Mouse (Mus musculus) kidney, adult 2 months (tissue): ENCODE data around the gene Sox5. TPM values are rescaled to one million over a fixed set of nuclear protein-coding genes. Genes with fewer than 3 reads are reported as not detected.

Experiments
- DNase-seq: peaks from one replicate; pipeline ENCODE4 v3.0.0; 2021
- H3K27ac ChIP-seq: fragments of 200-500 bp; 2 replicates; pipeline ENCODE4 v1.5.1; 2012; ENCODE audit warnings: low read depth, low read length, control low read depth, inconsistent platforms; ENCODE audit not compliant: insufficient read depth
- H3K27me3 ChIP-seq: fragments of 200-500 bp; replicated peaks from 2 replicates; pipeline ENCODE4 v1.6.1; 2012; ENCODE audit warnings: mild to moderate bottlenecking, moderate library complexity, low read length, inconsistent platforms; ENCODE audit not compliant: control insufficient read depth, insufficient read depth
- H3K36me3 ChIP-seq: fragments of 200-500 bp; 2 replicates; pipeline ENCODE4 v1.6.1; 2012; ENCODE audit warnings: mild to moderate bottlenecking, moderate library complexity, low read length, inconsistent platforms; ENCODE audit not compliant: control insufficient read depth, insufficient read depth
- H3K4me1 ChIP-seq: fragments of 200-500 bp; 2 replicates; pipeline ENCODE4 v1.6.1; 2011; ENCODE audit warnings: low read length; ENCODE audit not compliant: control insufficient read depth, insufficient read depth
- H3K4me3 ChIP-seq: fragments of 200-500 bp; 2 replicates; pipeline ENCODE4 v1.5.1; 2011; ENCODE audit warnings: mild to moderate bottlenecking, low read depth, low read length, control low read depth; ENCODE audit not compliant: insufficient read depth
- CTCF ChIP-seq: fragments of 200-500 bp; conservative IDR thresholded peaks from 2 replicates; pipeline ENCODE4 v1.5.1; 2011; ENCODE audit warnings: low read depth, mild to moderate bottlenecking, control low read depth, low read length, moderate library complexity, mixed read lengths; ENCODE audit not compliant: insufficient read depth, insufficient read length
- POLR2A ChIP-seq: fragments of 200-500 bp; IDR thresholded peaks from one replicate; pipeline ENCODE4 v1.6.1; 2011; ENCODE audit warnings: low read depth, low read length, control low read depth
- WGBS: fragments of 180-500 bp; shearing (Covaris S2); methylation state at CpG from one replicate; pipeline ENCODE4 v1.1.7; 2018; 5-methylcytosine and 5-hydroxymethylcytosine counted together
- polyA plus RNA-seq: library from polyadenylated mRNA; depleted of rRNA; stranded (reverse); fragments of >200 nt; gene quantifications from 2 replicates; pipeline ENCODE4 v1.2.3, GENCODE M21; 2012

Sox5 gene
- polyA plus RNA-seq, 1 experiment: 2.9 TPM

DNA sequence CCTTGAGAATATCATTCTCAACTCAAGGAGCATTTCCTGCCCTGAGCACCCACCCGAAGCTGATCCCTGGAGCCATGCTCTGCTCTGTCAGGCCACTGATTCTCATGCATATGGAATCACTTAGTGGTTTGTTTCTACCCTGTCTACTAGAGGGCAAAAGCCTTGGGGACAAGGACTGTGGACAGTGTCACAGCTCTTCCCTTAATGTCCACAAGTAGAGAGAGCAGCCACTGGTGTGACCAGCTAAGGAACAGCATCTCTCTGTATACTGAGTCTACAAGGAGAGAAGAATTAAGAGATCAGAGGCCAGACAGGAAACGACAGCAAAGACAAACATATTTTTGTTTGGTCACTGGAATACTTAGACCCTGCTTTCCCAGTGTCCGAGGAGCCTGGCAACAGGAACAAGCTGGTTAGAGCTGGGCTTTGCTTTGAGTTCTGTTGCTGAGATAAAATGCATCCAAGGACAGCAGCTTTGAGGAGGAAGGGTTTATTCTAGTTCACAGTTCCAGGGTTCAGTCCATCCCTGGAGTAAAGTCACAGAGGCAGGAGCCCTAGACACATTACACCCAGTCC lies 40.6 kb downstream of the Sox5 start:
- H3K4me1 ChIP-seq: no peaks in the 10 kb centered on the region
- no peak overlapping the region for H3K4me3 ChIP-seq
- H3K36me3 ChIP-seq: no peaks in the 10 kb centered on the region
- WGBS: 50% methylated on average over 3 of the region's 3 CpGs
- no peaks in the 10 kb centered on the region for H3K27me3 ChIP-seq
- TF ChIP-seq POLR2A: no peak
- no peak for TF ChIP-seq CTCF
- DNase-seq: no peak
- H3K27ac ChIP-seq: peak overlapping the region; percentile 26; the same call in 1 of the 2 replicates

- Histone ChIP-seq H3K27ac (no peak overlapping the region), H3K4me3 (no peak overlapping the region), H3K27me3 (no peaks in the 10 kb centered on the region), H3K4me1 (no peaks in the 10 kb centered on the region), H3K36me3 (no peaks in the 10 kb centered on the region)
- 91% methylated on average over 3 of the region's 3 CpGs for WGBS
- DNase-seq: no peak
- TF ChIP-seq POLR2A: no peak
- TF ChIP-seq CTCF: no peak
Observed at GRCm38 (mm10) chr6:144740343-144740742, 41.4 kb downstream of the Sox5 start.

- Histone ChIP-seq H3K36me3 (no peaks in the 10 kb centered on the region), H3K4me3 (no peak overlapping the region), H3K27me3 (no peaks in the 10 kb centered on the region), H3K27ac (no peak overlapping the region), H3K4me1 (no peaks in the 10 kb centered on the region)
- WGBS: 61% methylated on average over 2 of the region's 2 CpGs
- no peak for TF ChIP-seq POLR2A
- no peak for TF ChIP-seq CTCF
- no peak for DNase-seq
Observed at GRCm38 (mm10) chr6:144739753-144740152, 42.0 kb downstream of the Sox5 start.

GRCm38 (mm10) chr6:144737786-144738185 lies 44.0 kb downstream of the Sox5 start:
- TF ChIP-seq POLR2A (no peak), CTCF (no peak)
- 86% methylated on average over 5 of the region's 5 CpGs for WGBS
- Histone ChIP-seq H3K4me3 (no peak overlapping the region), H3K36me3 (no peaks in the 10 kb centered on the region), H3K27ac (no peak overlapping the region), H3K27me3 (no peaks in the 10 kb centered on the region), H3K4me1 (no peaks in the 10 kb centered on the region)
- DNase-seq: no peak

DNA sequence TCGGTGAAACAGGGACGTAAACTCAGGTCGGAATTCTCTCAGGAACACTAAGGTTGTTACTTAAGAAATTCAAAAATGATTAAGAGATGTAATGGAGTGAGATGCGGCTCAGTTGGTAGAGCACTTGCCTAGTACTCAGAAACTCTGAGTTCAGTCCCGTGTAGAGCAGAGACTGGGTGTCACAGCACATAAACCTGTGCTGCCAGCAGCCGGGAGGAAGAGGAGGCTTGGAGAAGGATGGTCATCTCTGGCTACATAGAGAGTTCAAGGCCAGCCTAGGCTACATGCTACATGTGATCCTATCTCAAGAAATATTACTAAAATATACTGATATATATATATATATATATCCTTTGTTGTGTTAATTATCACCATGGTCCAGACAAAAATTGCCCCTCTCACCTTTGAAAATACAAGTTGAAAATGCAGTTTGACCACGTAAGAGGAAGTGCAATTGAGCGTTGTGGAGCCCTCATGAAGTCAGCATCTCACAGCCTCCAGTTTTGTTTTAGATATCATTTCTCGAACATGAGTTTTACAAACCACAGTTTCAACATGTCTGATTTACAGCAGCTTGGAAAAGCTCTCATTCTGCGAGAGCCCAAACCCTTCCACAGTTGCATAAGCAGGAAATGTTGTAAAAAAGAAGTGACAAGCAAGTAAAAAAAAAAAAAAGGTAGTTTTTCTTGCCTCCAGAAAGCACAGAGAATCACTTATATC lies 50.4 kb downstream of the Sox5 start:
- Histone ChIP-seq H3K27ac (no peak overlapping the region), H3K27me3 (no peaks in the 10 kb centered on the region), H3K4me3 (no peak overlapping the region), H3K4me1 (no peaks in the 10 kb centered on the region), H3K36me3 (no peaks in the 10 kb centered on the region)
- no peak for TF ChIP-seq CTCF
- TF ChIP-seq POLR2A: no peak
- no peak for DNase-seq
- 82% methylated on average over 10 of the region's 10 CpGs for WGBS

DNA sequence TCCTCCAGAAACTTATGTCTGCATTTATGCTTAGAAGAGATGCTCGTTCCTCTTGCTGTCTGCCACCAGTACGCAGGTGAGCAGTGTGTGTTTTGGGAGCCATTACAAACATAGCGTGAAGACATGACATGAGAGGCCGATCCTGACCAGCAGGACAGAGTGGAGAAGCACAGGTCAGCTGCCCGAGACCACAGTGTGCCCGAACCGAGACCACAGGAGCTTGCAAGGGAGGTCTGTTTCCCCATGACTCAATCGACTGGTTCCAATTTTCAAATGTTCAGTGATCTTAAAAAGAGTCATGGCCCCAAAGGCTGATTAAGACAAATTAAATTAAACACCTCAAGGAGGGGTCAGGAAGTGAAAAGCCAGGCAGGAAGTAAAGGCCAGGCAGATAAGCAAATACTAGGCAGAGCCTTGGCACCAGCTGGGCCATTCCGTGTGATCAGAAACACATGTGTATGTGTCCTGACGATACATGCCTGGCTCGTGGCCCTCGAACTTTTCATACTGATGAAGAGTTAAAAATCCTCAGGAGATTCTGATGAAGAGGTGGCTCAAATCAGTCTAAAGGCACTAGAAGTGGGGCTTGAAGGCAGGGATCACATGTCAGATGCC lies 58.1 kb downstream of the Sox5 start:
- 69% methylated on average over 12 of the region's 12 CpGs for WGBS

DNA sequence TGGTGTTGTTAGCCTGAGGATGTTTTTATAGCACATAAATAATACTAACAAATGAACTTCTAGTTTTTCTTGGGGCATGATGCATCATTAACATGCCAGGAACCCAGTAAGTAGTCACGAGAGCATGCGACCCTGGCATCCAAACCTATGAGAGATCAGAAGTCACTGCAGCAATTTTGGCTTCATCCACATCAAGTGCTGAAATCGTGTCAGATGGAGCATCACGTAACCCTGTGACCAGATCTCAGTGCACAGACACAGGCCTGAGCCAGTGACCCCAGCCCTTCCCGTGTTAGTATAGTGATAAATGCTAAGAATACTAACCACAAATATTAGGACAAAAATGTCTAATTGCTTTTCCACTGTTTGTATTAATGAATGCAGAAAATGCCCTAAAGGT lies 58.8 kb downstream of the Sox5 start:
- DNase-seq: no peak
- TF ChIP-seq POLR2A (no peak), CTCF (no peak)
- Histone ChIP-seq H3K27ac (no peak overlapping the region), H3K4me3 (no peak overlapping the region), H3K36me3 (no peaks in the 10 kb centered on the region), H3K27me3 (no peaks in the 10 kb centered on the region), H3K4me1 (no peaks in the 10 kb centered on the region)
- 79% methylated on average over 5 of the region's 5 CpGs for WGBS

More for the DNA sequence above, 58.1 kb downstream of the Sox5 start:
- Histone ChIP-seq H3K27ac (no peak overlapping the region), H3K4me1 (no peaks in the 10 kb centered on the region), H3K27me3 (no peaks in the 10 kb centered on the region), H3K4me3 (no peak overlapping the region), H3K36me3 (no peaks in the 10 kb centered on the region)
- TF ChIP-seq CTCF: no peak
- TF ChIP-seq POLR2A: no peak
- no peak for DNase-seq
